In genomic region chr11:102430121-102431017, GRCm38 (mm10) we compare ENCODE assay signal across 8 mouse cellular contexts. TPM values are rescaled to one million over a fixed set of nuclear protein-coding genes. Genes with fewer than 3 reads are reported as not detected.
DNase-seq lines count a peak whose midpoint lies in the region; ATAC-seq and TF ChIP-seq lines count a peak whose summit lies in the region.

Gene Grn (plus strand): TSS chr11:102430315.

- TF ChIP-seq POLR2A in MEL (IDR thresholded peaks at IDR 0.05; ENCODE audit: control insufficient read depth in 1 of 2, insufficient read depth in 1 of 2, low read depth in 1 of 2, low read length in 2 of 2, poor library complexity in 1 of 2) = peak; percentile 65 to 70; a peak in 3 of 4 replicates
- peak; percentile 15; the same call in 1 of the 2 replicates for TF ChIP-seq POLR2A in testis, adult 2 months (IDR thresholded peaks at IDR 0.05; ENCODE audit: control insufficient read depth, low read depth, low read length)

- peak; percentile 95 for ATAC-seq in forebrain, embryonic 16.5 days
- ATAC-seq in neural tube, embryonic 14.5 days (ENCODE audit: low read depth) = peak; percentile 90

- H3K79me2 ChIP-seq in MEL (ENCODE audit: control insufficient read depth, insufficient read depth, low read length, poor library complexity) = peaks cover 2% of the 10 kb centered on the region; the same call in 1 of the 2 replicates

- TF ChIP-seq RAD21 in MEL (IDR thresholded peaks at IDR 0.05; ENCODE audit: low read depth, low read length) = no peak

- peak within 1 kb of the TSS; percentile 99 for H3K4me2 ChIP-seq in forebrain, embryonic 16.5 days (ENCODE audit: low read length)
- peak within 1 kb of the TSS; percentile 69 for H3K4me2 ChIP-seq in neural tube, embryonic 14.5 days (ENCODE audit: low read depth, low read length)

- peaks cover 0 to 18% of the 10 kb centered on the region in 2 experiments; a peak in 2 of 4 replicates for H3K36me3 ChIP-seq in MEL (ENCODE audit: control insufficient read depth in 1 of 2, insufficient read depth in 2 of 2, low read length in 2 of 2)
- H3K36me3 ChIP-seq in forebrain, embryonic 16.5 days (ENCODE audit: control insufficient read depth, insufficient read depth) = no peaks in the 10 kb centered on the region; the same call in 1 of the 2 replicates
- peaks cover 8% of the 10 kb centered on the region; the same call in 1 of the 2 replicates for H3K36me3 ChIP-seq in neural tube, embryonic 14.5 days (ENCODE audit: control insufficient read depth, insufficient read depth, low read length)
- no peaks in the 10 kb centered on the region for H3K36me3 ChIP-seq in testis, adult 2 months (ENCODE audit: control insufficient read depth, insufficient read depth, low read length)

- H3K27ac ChIP-seq in MEL (ENCODE audit: control insufficient read depth, low read depth, low read length) = peak within 1 kb of the TSS; percentile 65
- peak within 1 kb of the TSS; percentile 49 for H3K27ac ChIP-seq in forebrain, embryonic 16.5 days (ENCODE audit: low read length)
- H3K27ac ChIP-seq in neural tube, embryonic 14.5 days (ENCODE audit: low read depth, low read length) = peak within 1 kb of the TSS; percentile 57
- H3K27ac ChIP-seq in testis, adult 2 months (ENCODE audit: control insufficient read depth, insufficient read depth, low read depth, low read length) = peak within 1 kb of the TSS; percentile 68

- peaks cover 5 to 28% of the 10 kb centered on the region in 2 experiments for H3K4me1 ChIP-seq in MEL (ENCODE audit: control insufficient read depth in 1 of 2, insufficient read depth in 2 of 2, low read length in 2 of 2)
- H3K4me1 ChIP-seq in forebrain, embryonic 16.5 days (replicated peaks; ENCODE audit: control insufficient read depth, insufficient read depth, low read length) = peaks cover 18% of the 10 kb centered on the region
- 0 out of 2 replicates have a peak, but pooled peaks cover 3% of the 10 kb centered on the region for H3K4me1 ChIP-seq in neural tube, embryonic 14.5 days (ENCODE audit: control insufficient read depth, insufficient read depth, low read length)
- H3K4me1 ChIP-seq in testis, adult 2 months (ENCODE audit: control insufficient read depth, insufficient read depth, low read length) = peaks cover 7% of the 10 kb centered on the region

- H3K9me3 ChIP-seq in MEL (replicated peaks; ENCODE audit: insufficient read depth, low read length) = no peaks in the 10 kb centered on the region
- H3K9me3 ChIP-seq in forebrain, embryonic 16.5 days (ENCODE audit: control insufficient read depth, low read length) = no peaks in the 10 kb centered on the region
- no peaks in the 10 kb centered on the region for H3K9me3 ChIP-seq in neural tube, embryonic 14.5 days (ENCODE audit: control insufficient read depth, low read length)

- peak within 1 kb of the TSS; percentile 68 for H3K9ac ChIP-seq in MEL (ENCODE audit: control insufficient read depth, low read depth, low read length, poor library complexity, severe bottlenecking)
- H3K9ac ChIP-seq in forebrain, embryonic 16.5 days (replicated peaks; ENCODE audit: low read depth, low read length) = peak within 1 kb of the TSS; percentile 67
- H3K9ac ChIP-seq in neural tube, embryonic 14.5 days (replicated peaks; ENCODE audit: low read depth, low read length) = peak within 1 kb of the TSS; percentile 43

- no peak for TF ChIP-seq CTCF in MEL (IDR thresholded peaks at IDR 0.05 in 2 of 3, conservative IDR thresholded peaks at IDR 0.05 in 1 of 3; ENCODE audit: control insufficient read depth in 1 of 3, insufficient read depth in 1 of 3, low read depth in 2 of 3, low read length in 3 of 3, poor library complexity in 1 of 3, severe bottlenecking in 1 of 3)
- no peak for TF ChIP-seq CTCF in testis, adult 2 months (IDR thresholded peaks at IDR 0.05; ENCODE audit: control insufficient read depth, insufficient read depth, insufficient replicate concordance, low read depth, low read length)

- TF ChIP-seq EP300 in MEL (IDR thresholded peaks at IDR 0.05; ENCODE audit: low read depth in 1 of 2, low read length in 2 of 2) = peak in 1 of 2 experiments; percentile 31; a peak in 2 of 4 replicates

- intact Hi-C loops in heart, postnatal 25 days (cut with DNase I) = loop anchor here (2.0 to 5.0 kb wide), 2 partner anchors 122 to 213 kb away; no protein-coding TSS in a partner anchor

- DNase-seq in MEL (ENCODE audit: low read depth, low spot score) = peak; percentile 97
- peak; percentile 88 to 96 for DNase-seq in cerebellum, adult 18-20 months
- peak; percentile 88 for DNase-seq in heart, postnatal 25 days (ENCODE audit: low spot score)
- peak; percentile 91 to 95 for DNase-seq in layer of hippocampus, adult 18-20 months (ENCODE audit: low spot score in 2 of 2)
- peak; percentile 94 to 96 for DNase-seq in lung, adult 18-20 months

- H3K4me3 ChIP-seq in MEL (ENCODE audit: control insufficient read depth in 1 of 2, insufficient read depth in 1 of 2, low read depth in 2 of 2, low read length in 2 of 2) = peak within 1 kb of the TSS; percentile 66 to 91
- H3K4me3 ChIP-seq in forebrain, embryonic 16.5 days (replicated peaks; ENCODE audit: low read length) = peak within 1 kb of the TSS; percentile 78
- peak within 1 kb of the TSS; percentile 49 for H3K4me3 ChIP-seq in neural tube, embryonic 14.5 days (ENCODE audit: low read depth, low read length)
- H3K4me3 ChIP-seq in testis, adult 2 months (ENCODE audit: control insufficient read depth, low read depth, low read length) = peak within 1 kb of the TSS; percentile 84

- no peaks in the 10 kb centered on the region for H3K27me3 ChIP-seq in MEL (ENCODE audit: control insufficient read depth in 1 of 2, insufficient read depth in 2 of 2, low read length in 2 of 2)
- H3K27me3 ChIP-seq in forebrain, embryonic 16.5 days (replicated peaks; ENCODE audit: control insufficient read depth, insufficient read depth, low read length) = no peaks in the 10 kb centered on the region
- H3K27me3 ChIP-seq in neural tube, embryonic 14.5 days (ENCODE audit: control insufficient read depth, insufficient read depth, low read length) = no peaks in the 10 kb centered on the region
- H3K27me3 ChIP-seq in testis, adult 2 months (ENCODE audit: control insufficient read depth, insufficient read depth, low read length) = no peaks in the 10 kb centered on the region

- WGBS in forebrain, embryonic 16.5 days = under 1% methylated on average over 29 of the region's 29 CpGs
- WGBS in neural tube, embryonic 14.5 days = under 1% methylated on average over 29 of the region's 29 CpGs

TF ChIP-seq in MEL, 35 proteins besides CTCF, POLR2A, EP300 and RAD21 (continues in another document):
- TF ChIP-seq POLR2AphosphoS2 (IDR thresholded peaks at IDR 0.05; ENCODE audit: low read length) = no peak
- TF ChIP-seq ZKSCAN1 (IDR thresholded peaks at IDR 0.05; ENCODE audit: low read depth, low read length) = no peak
- TF ChIP-seq MYB (IDR thresholded peaks at IDR 0.05; ENCODE audit: low read depth, low read length) = no peak
- peak; percentile 90 to 99 for TF ChIP-seq USF2 (IDR thresholded peaks at IDR 0.05; ENCODE audit: borderline replicate concordance in 1 of 2, insufficient read depth in 1 of 2, low read depth in 1 of 2, low read length in 2 of 2)
- 0 out of 2 replicates have a peak, but pooled peaks have one; percentile 18 for TF ChIP-seq MYC (IDR thresholded peaks at IDR 0.05; ENCODE audit: low read depth, low read length)
- TF ChIP-seq CHD2 (IDR thresholded peaks at IDR 0.05; ENCODE audit: low read length) = peak; percentile 61
- no peak for TF ChIP-seq GABPA (IDR thresholded peaks at IDR 0.05; ENCODE audit: low read depth, low read length)
- no peak for TF ChIP-seq NRF1 (IDR thresholded peaks at IDR 0.05; ENCODE audit: insufficient read depth, low read depth, low read length, poor library complexity, severe bottlenecking)
- no peak for TF ChIP-seq TAL1 (IDR thresholded peaks at IDR 0.05; ENCODE audit: low read length)
- TF ChIP-seq MAX (IDR thresholded peaks at IDR 0.05; ENCODE audit: low read length) = peak; percentile 82
- peak; percentile 82 for TF ChIP-seq HCFC1 (IDR thresholded peaks at IDR 0.05; ENCODE audit: low read depth, low read length)
- peak; percentile 61 for TF ChIP-seq NELFE (IDR thresholded peaks at IDR 0.05; ENCODE audit: low read depth, low read length)
- TF ChIP-seq JUND (IDR thresholded peaks at IDR 0.05; ENCODE audit: low read depth, low read length) = no peak
- peak; percentile 71; the same call in 1 of the 2 replicates for TF ChIP-seq E2F4 (IDR thresholded peaks at IDR 0.05; ENCODE audit: borderline replicate concordance, low read depth, low read length)
- TF ChIP-seq SIN3A (IDR thresholded peaks at IDR 0.05; ENCODE audit: low read length) = peak; percentile 100
- TF ChIP-seq SMC3 (IDR thresholded peaks at IDR 0.05; ENCODE audit: low read depth, low read length) = 0 out of 2 replicates have a peak, but pooled peaks have one; percentile 24
- no peak for TF ChIP-seq POLR2AphosphoS5 (IDR thresholded peaks at IDR 0.05; ENCODE audit: borderline replicate concordance, low read depth, low read length)
- peak; percentile 72 for TF ChIP-seq ETS1 (IDR thresholded peaks at IDR 0.05; ENCODE audit: low read depth, low read length)
- TF ChIP-seq ELF1 (IDR thresholded peaks at IDR 0.05; ENCODE audit: low read depth, low read length) = peak; percentile 52
- TF ChIP-seq TBP (IDR thresholded peaks at IDR 0.05; ENCODE audit: low read depth, low read length) = 0 out of 2 replicates have a peak, but pooled peaks have one; percentile 57
- peak; percentile 90 for TF ChIP-seq MAZ (IDR thresholded peaks at IDR 0.05; ENCODE audit: low read depth, low read length)
- TF ChIP-seq KAT2A (conservative IDR thresholded peaks at IDR 0.05; ENCODE audit: low read depth, low read length) = peak; percentile 9; the same call in 1 of the 2 replicates
- no peak for TF ChIP-seq CHD1 (IDR thresholded peaks at IDR 0.05; ENCODE audit: low read depth, low read length)
- TF ChIP-seq MAFK (IDR thresholded peaks at IDR 0.05; ENCODE audit: borderline replicate concordance, low read depth, low read length) = no peak
- no peak for TF ChIP-seq ZNF384 (IDR thresholded peaks at IDR 0.05; ENCODE audit: low read depth, low read length)
- TF ChIP-seq BHLHE40 (IDR thresholded peaks at IDR 0.05; ENCODE audit: borderline replicate concordance, low read depth, low read length) = no peak

RNA-seq across cellular contexts. Expression of gene Grn, which starts in this region (rescaled TPM):
- total RNA-seq in MEL (2012; rRNA removed) = 14.5 and 14.7 TPM in 2 replicates
- polyA plus RNA-seq in MEL (2012; ENCODE audit: insufficient read depth in 1 of 2, insufficient read length in 2 of 2, low read depth in 1 of 2, low replicate concordance in 2 of 2, missing spikeins in 1 of 2) = 10 to 100 TPM in 1 of 2 experiments, not detected in 1; 42.1 TPM
- polyA plus RNA-seq in forebrain, embryonic 16.5 days (2015; fragmentation: Nextera tagmentation; extraction: Ambion mirVana) = 68.0 and 72.8 TPM in 2 replicates
- 100 to 1,000 TPM; 101 to 104 TPM for total RNA-seq in heart, postnatal 25 days (2021)
- total RNA-seq in layer of hippocampus, adult 18-20 months (2021) = 10 to 100 TPM; 62.4 to 64.6 TPM
- polyA plus RNA-seq in neural tube, embryonic 14.5 days (2014; fragmentation: Nextera tagmentation; extraction: Ambion mirVana) = 43.3 and 68.2 TPM in 2 replicates
- polyA plus RNA-seq in testis, adult 2 months (2012; rRNA removed) = 21.1 TPM in 2 replicates

Comparison
In these comparisons a context has a peak if more than half of its experiments do, and no peak if none do; other contexts are left out.
1. Peak in every context shown above with its lines: DNase-seq, ATAC-seq, H3K4me3 ChIP-seq and H3K27ac ChIP-seq.